Mouse (Mus musculus): ENCODE measurements at regions not wholly inside any gene's neighbourhood (a gene's known extent, or its start where the extent isn't known, plus 50 kb on each side); places are given as distances from the start of the nearest gene placed in this dataset.
A peak's percentile ranks its signal among the peaks of the same experiment; 100 is the strongest.

DNA sequence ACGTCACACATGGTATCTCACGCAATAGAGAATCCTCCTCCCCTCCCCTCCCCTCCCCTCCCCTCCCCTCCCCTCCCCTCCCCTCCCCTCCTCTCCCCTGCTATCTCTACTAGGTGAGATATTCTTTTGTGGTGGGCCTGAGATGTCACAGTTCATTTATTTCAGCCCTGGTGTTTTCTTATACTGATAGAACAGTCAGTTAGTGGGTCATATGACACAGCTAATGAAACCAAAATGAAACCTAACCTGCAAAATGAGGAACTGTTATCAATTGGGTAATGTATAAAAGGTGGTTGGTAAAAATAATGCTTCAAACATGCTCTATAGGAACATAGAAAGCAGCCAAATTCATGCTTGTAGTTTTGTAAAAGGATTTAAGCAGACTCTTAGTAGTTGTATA, 174.5 kb upstream of the Syt1 start:
- no peak for DNase-seq (ENCODE audit: low spot score in 2 of 2)

DNA sequence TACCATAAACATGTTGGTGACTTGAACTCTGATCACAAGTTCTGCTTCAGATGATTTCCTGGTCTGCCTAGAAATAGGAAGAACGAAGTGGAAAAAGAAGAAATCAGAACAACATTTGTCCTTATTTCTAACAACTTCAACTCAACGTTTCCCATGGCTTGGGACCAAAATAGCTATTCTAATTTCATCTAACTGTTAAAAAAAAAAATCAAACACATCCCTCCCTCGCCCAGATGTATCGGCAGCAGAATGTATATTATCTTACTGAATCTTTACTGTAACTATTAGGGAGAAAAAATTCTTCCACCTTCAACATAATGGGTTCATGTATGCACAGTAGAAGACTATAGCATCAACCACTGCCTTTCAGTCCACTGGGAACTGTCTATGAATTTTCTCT, 169.7 kb upstream of the Syt1 start:
- no peak for DNase-seq (ENCODE audit: low spot score in 2 of 2)

DNA sequence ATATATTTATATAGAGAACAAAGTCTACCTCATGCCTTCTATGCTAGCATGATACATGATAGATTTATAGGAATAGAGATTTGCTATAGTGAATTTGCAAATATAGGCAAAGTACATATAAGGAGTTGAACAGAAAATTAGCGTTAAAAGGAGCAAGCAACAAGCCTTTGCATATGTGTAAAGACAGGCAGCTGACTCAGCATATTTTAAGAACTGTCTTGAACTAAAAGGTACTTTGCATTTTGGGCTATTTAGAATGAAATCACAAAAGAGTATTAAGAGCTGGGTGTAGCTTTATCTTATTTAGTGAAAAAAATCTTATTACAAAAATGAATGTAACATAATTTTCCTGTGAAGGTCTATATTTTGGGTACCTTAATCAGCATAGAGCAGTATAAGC, 149.9 kb upstream of the Syt1 start:
- DNase-seq (ENCODE audit: low spot score in 2 of 2), result no peak

DNA sequence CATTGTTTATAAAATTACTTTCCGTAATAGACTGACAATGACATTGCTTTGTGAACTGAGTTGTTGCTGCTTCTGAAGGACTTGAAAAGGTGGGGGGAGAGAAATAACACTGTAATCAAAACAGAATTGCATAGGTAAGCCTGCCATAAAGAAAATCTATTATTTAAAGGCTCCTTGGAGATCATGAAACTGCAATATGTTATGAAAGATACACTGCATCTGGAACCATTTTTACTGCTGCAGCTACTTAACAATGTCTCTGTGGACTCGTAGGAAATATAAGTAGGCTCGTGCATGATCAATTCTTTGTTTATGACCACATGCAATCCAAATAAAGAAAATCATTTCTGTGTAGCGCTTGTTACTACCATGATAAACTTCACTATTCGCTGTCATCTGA, 145.0 kb upstream of the Syt1 start:
- DNase-seq (ENCODE audit: low spot score in 2 of 2), result no peak

DNA sequence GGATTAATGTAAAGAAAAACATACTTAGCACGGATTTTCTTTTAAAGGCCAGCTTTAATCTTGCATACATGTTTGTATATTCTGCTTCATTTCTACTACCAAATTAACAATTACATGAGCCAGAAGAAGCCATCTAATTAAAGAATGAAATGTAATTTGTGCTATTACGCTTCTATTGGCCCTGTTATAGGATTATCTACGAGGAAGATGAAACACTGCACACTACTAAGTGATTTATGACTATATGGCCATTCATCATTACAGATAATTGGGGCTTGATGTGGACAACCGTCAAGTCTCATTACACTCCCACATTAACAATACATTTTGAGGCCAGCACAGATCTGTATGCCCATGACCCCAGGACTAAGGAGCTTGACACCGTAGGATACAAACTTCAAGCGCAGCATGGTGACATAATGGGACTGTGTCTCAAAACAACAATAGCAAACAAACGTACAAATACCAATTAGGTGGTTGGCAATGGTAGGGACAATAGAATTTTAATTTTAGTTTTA, 129.7 kb upstream of the Syt1 start:
- no peak for DNase-seq (ENCODE audit: low spot score in 2 of 2)

DNA sequence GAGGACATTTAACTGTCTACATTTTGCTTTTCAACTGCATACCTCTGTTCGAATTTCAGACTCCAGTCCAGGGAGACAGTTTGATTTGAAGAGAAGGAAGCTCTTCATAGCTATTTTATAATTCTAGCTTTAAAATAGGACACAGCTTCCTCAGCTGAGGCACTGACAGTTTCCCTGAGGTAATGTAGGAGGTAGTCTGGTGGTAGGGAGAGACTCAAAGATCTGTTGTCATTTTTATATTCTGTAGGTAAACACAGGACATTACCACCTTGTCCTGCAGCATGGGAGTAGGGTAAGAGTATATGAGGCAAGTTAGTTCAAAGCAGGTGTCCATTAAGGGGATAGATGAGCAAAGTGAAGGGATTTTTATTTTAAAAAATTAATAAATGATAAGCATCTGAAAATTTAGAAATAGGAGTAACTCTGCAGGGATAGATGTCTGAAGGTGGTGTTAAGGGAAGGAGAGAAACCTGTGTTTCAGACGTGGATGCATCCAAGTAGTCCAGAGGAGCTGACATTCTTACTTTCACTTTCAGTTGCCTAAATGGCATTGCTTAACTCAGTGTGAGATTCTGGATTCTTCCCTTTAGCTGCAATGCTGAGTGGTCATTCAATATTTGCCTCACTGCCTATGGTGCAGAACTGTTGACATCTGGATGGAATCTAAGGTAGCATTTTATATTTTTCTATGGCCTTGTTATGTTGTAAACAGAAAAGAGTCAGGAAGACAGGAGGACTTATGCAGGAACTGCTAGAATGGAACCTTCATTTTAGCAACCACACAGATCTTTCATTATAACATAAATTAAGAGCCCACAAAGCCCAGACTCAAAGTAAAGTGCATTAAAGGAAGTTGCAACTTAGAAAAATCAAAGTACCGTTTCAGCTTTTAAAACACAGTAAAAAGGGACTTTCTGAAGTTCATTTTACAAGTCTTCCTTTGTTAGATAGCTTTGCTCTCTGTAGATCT, 126.3 kb upstream of the Syt1 start:
- no peak for DNase-seq (ENCODE audit: low spot score in 2 of 2)

DNA sequence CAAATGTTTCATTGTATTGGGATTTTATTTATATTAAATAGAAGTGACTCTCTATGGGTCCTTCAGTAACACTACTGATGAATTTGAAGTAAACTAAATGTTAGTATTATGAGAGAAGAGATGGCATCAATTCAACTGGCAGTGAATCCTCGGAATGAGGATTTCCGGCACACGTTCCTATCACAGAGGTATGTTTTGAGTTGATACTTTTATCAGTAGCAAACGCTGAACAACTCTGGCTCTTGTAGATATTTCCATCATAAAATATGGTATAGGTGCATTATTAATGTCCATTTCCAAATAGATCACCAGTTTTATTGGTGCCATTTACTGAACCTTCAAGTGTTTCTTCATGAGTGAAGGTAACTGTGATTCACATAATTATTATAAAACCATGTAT, 123.7 kb upstream of the Syt1 start:
- no peak for DNase-seq (ENCODE audit: low spot score in 2 of 2)

DNA sequence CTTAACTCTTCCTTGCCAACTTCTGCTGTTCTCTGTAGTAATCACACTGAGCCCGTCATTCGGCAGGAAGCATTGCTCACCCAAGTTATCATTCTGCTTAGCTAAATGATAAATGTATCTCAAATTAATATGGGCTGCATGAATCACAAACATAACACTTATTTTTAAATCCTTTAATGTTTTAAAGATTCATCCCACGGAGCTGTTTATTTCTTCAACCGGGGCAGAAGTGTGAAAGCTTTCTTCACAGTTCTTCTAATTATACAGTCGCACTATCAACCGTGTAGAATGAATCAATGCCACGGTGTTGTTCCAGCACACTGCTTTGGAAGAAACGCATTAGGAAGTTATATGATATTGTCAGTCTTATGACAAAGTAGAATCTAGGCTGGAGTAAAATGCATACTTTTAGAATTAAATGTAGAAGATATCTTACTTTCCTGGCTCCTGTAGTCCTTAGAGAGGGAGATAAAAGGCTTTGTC, 121.3 kb upstream of the Syt1 start:
- peak in 1 of 2 experiments; percentile 27 for DNase-seq (ENCODE audit: low spot score in 2 of 2)

DNA sequence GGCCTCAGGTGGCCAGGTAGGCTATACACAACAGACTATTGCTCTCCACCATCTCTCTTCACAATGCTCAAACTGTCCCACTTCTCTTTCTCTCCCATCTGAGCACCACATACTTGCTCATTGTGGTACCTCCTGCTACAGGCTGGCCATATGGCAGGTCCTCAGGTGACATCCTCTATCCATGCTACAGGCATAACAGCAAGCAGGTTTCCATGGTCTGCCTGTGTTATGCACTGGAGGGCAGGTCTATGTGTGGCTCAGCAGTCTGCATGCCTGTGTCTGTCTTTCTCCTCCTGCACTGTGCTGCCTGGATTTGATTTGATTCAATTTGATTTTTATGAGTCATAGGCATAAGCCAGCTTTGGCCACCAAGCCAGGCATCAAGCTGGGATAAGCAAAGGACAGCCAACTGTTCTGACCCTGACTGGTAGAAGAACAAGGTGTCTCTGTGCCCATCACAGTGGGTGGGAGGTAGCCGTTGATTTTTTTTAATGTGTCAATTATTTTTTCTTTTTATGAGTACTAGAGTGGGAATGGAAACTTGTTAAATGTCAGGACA, 118.8 kb upstream of the Syt1 start:
- DNase-seq (ENCODE audit: low spot score in 2 of 2), result no peak

DNA sequence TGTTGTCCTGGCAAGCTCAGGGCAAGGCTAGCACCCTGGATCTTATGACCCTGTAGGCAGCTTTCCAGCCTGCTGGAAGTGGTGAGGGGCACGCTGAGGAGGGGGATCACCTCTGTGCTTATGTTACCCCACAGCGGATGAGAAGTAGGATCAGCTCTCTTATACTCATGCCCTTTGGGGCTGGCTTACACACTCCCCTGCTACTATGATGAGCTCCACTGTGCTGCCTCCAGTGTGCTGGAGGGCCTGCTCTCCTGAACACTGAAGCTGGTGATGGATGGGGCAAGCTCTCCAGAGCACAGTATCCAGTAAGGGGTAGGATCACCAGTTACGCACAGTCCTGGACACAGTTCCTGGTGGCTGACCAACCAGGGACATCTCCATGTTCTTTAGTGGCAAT, 118.3 kb upstream of the Syt1 start:
- DNase-seq (ENCODE audit: low spot score in 2 of 2), result no peak

DNA sequence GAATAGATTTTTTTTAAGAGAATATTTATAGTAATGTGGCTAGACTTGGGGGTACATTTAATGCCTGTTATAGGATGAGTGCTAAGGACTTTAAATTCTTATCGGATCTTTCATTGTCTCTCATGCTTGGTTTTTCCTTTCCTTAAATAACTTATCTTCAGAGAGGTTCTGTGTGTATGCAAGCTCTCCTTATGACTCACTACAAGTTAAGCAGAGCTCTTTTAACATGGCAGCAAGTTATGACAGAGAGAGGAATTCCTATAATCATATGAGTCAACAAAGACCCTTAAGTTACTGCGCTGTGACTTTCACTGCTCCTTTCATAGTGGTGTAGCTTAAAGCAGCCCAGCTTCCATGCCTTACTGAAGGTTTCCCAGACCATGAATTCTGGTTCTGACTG, 115.9 kb upstream of the Syt1 start:
- DNase-seq (ENCODE audit: low spot score in 2 of 2), result no peak

DNA sequence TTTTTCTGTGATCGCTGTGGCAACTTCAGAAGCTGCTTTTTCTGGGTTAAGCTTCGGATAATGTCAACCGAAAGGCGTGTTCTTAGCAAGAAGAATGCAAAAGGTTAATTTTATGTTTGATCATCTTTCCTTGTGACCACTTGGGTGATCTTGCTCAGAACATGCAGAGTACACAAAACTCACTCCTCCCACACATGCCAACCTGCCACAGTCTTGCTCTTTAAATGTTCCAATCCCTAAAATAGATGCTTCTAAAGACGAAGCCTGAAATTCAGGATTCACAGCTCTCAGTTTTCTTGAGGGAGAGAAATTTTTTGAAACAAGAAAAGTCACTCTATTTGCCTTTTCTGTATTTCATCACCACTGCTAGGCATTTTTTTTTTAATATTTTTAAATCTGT, 106.4 kb upstream of the Syt1 start:
- peak; percentile 38 to 64 for DNase-seq (ENCODE audit: low spot score in 2 of 2)

DNA sequence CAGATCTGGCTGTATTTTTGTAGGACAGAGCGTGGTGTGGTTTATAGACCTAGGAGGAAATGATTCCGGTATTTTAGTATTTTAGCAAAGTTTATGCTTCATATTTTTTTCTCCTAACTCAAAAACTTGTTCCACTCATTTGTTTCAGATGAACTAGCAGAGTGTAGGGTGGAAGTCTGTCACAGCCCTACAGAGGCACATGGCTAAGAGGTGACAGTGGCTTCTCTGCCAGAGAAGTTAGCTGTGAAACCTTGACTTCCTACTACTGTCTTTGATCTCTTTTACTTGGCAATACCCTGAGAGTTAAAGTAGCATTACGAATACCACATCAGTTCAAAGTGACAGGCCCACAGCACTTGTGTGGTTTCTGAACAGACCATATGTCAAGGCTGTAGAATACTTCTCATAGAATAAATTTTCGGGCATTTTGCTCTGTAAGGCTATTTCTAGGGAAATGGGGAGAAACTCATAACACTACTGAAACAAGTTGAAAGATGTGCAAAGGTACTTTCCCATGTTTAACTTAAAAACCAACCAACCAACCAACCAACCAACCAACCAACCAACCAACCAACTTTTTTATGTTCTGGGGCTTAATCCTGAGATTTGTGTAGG, 104.3 kb upstream of the Syt1 start:
- no peak for DNase-seq (ENCODE audit: low spot score in 2 of 2)

DNA sequence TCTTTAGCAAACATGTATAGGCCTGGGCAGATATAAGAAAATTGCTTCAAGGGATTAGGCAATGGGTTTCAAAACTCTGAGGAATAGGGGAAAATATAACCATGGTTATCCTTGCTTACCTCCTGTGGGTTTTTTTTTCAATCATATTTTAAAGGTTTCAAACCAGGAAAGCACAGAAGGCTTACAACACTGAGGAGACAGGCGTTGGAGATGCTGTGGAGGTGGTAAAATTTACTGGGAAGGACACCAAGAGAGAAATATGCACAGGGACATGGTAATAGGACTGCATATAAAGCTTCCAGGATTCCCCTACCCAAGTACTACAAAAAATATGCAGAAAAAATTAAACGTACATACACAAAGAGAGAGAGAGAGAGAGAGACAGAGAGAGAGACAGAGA, 95.0 kb upstream of the Syt1 start:
- no peak for DNase-seq (ENCODE audit: low spot score in 2 of 2)

DNA sequence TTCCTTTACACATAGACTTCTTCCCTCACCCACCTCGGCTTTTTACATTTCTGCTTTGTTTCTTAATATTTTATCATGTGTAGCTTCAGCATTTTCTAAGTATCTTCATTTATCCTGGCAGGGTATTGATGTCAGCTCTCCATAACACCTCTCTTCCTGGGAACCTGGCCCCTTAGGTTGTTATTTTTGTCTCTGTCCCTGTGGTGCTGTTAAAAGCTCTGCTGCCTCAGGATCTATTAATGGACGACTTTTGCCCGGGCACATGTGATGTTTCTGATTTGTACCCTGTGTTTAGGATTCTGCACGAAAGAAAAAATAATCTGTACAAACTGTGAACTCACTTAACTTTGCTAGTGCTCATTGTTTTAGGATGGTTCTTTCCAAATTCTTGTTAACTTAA, 81.4 kb upstream of the Syt1 start:
- DNase-seq (ENCODE audit: low spot score in 2 of 2), result no peak

DNA sequence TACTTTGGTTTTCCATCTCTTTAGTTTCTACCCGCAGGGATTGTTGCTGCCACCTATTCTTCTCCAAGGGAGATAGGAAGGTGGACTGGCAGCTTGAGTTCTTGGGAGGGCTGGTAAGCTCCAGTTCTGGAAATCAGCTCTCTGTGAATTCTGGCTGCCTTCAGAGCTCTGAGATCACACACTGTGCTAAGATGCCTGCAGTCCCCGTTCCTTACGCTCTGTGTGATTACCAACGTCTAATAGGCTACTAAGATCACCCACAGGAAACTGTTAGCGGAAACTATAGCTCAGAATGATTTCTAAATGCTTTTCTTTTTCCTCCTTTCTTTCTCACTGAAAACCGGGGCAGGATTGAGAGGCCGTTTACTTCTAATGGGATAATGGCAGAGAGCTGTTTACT, 69.0 kb upstream of the Syt1 start:
- DNase-seq (ENCODE audit: low spot score in 2 of 2), result no peak

DNA sequence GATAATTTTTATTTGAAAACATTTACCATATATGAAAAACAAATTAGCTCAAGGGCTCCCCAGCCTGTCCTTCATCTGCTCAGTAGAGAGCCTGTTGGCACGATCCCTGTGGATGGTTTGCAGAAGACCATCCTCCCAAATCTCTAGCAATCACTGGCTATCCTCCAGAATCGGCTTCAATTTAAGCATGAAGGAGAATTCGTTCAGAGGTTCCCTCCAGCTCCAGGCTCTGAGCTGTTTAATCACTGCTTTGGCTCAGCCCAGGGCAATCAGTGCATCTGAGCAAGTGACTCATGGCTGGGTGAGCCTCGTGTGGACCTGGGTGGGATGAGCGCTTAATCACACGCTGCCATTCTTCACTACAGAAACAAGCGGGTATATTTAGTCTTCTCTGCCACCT, 63.4 kb upstream of the Syt1 start:
- no peak for DNase-seq (ENCODE audit: low spot score in 2 of 2)
